Comparison of ENCODE assay signal across 10 mouse cellular contexts in the genomic region with DNA sequence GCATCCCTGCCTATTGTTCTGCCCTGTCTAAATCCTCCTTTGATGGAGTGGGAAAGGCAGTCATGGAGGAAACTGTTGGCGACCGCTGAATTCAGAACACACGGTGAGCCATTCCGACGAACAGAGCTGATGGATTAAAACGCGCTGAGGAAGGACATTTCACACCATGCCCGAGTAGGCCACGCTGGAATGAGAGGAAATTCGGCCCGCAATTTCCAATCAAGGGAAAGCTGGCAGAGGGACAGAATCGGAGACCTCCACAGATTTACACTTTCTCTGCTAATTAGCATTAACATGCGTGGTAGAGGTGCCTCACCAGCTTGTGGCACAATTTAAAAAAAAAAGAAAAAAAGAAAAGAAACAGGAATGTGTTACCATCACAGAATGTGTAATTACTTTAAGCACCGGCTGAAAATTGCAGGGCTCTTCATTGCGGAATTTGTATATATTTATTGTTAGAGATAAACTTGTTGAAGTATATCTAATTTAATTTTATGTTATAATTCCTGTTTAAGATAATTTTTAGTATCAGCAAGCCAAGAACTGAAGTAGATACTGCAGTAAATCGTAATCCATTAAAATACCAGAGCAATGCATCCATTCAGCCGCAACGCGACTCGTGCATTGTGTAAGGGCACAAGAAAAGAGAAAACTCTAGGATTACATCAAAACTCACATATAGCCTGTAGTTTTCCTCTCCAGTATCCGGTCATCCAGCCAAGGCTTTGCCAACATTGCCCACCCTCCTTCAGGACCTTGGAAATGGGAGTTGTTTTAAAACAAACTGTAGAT.
A peak's percentile ranks its signal among the peaks of the same experiment; 100 is the strongest.
DNase-seq lines count a peak whose midpoint lies in the region; ATAC-seq and TF ChIP-seq lines count a peak whose summit lies in the region.
"Had no signal": no experiment of that assay in that cellular context is flagged by ENCODE, and none has a peak within 500 bp of the region (broad histone marks: within the 10 kb centered on the region; RNA-seq: fewer than 3 reads in every experiment).

No protein-coding gene starts in this region.

- no peak overlapping the region for H3K4me3 ChIP-seq in lung, embryonic 14.5 days (ENCODE audit: low read depth, low read length)
- no peak overlapping the region for H3K4me3 ChIP-seq in embryonic facial prominence, embryonic 13.5 days
- no peak overlapping the region for H3K4me3 ChIP-seq in hindbrain, embryonic 12.5 days
- H3K4me3 ChIP-seq in neural tube, embryonic 12.5 days = no peak overlapping the region

- H3K9me3 ChIP-seq in lung, embryonic 14.5 days (ENCODE audit: low read depth, low read length) = no peaks in the 10 kb centered on the region
- H3K9me3 ChIP-seq in embryonic facial prominence, embryonic 13.5 days = no peaks in the 10 kb centered on the region
- H3K9me3 ChIP-seq in hindbrain, embryonic 12.5 days (replicated peaks) = no peaks in the 10 kb centered on the region
- no peaks in the 10 kb centered on the region for H3K9me3 ChIP-seq in neural tube, embryonic 12.5 days

- DNase-seq in lung, embryonic 14.5 days = peak; percentile 16
- no peak for DNase-seq in lung, postnatal 14 days
- no peak for DNase-seq in thymus, postnatal 14 days
- DNase-seq in spleen, adult 12 weeks (ENCODE audit: low spot score) = no peak
- DNase-seq: lung, adult 2 months; right cerebral cortex, adult 18-20 months had no signal

- no peaks in the 10 kb centered on the region for H3K27me3 ChIP-seq in lung, embryonic 14.5 days (ENCODE audit: insufficient read depth, low read length)
- no peaks in the 10 kb centered on the region for H3K27me3 ChIP-seq in embryonic facial prominence, embryonic 13.5 days
- H3K27me3 ChIP-seq in hindbrain, embryonic 12.5 days = no peaks in the 10 kb centered on the region
- H3K27me3 ChIP-seq in neural tube, embryonic 12.5 days (replicated peaks) = no peaks in the 10 kb centered on the region
- H3K27me3 ChIP-seq: Patski had no signal

- ATAC-seq in lung, embryonic 14.5 days (ENCODE audit: insufficient read depth) = no peak
- ATAC-seq in embryonic facial prominence, embryonic 13.5 days (ENCODE audit: insufficient number of reproducible peaks, insufficient read depth, low FRiP score, low TSS enrichment, low read depth) = no peak
- ATAC-seq in hindbrain, embryonic 12.5 days (ENCODE audit: low FRiP score) = peak; percentile 40; the same call in 1 of the 2 replicates
- ATAC-seq in neural tube, embryonic 12.5 days (ENCODE audit: low FRiP score, low read depth) = 0 out of 2 replicates have a peak, but pooled peaks have one; percentile 37
- ATAC-seq: Patski had no signal

- no peak overlapping the region; the same call in 1 of the 2 replicates for H3K4me2 ChIP-seq in lung, embryonic 14.5 days
- peak overlapping the region; percentile 38 for H3K4me2 ChIP-seq in embryonic facial prominence, embryonic 13.5 days
- H3K4me2 ChIP-seq in hindbrain, embryonic 12.5 days (replicated peaks) = peak overlapping the region; percentile 37
- H3K4me2 ChIP-seq in neural tube, embryonic 12.5 days (replicated peaks) = peak overlapping the region; percentile 46

- no peaks in the 10 kb centered on the region for H3K4me1 ChIP-seq in lung, embryonic 14.5 days (ENCODE audit: insufficient read depth)
- peaks cover 7% of the 10 kb centered on the region for H3K4me1 ChIP-seq in embryonic facial prominence, embryonic 13.5 days
- 0 out of 2 replicates have a peak, but pooled peaks cover 3% of the 10 kb centered on the region for H3K4me1 ChIP-seq in hindbrain, embryonic 12.5 days
- 0 out of 2 replicates have a peak, but pooled peaks cover 3% of the 10 kb centered on the region for H3K4me1 ChIP-seq in neural tube, embryonic 12.5 days

- WGBS in lung, embryonic 14.5 days = 47% methylated on average over 21 of the region's 21 CpGs
- 47% methylated on average over 21 of the region's 21 CpGs for WGBS in embryonic facial prominence, embryonic 13.5 days
- WGBS in hindbrain, embryonic 12.5 days = 43% methylated on average over 21 of the region's 21 CpGs
- 46% methylated on average over 21 of the region's 21 CpGs for WGBS in neural tube, embryonic 12.5 days

- no peak overlapping the region for H3K9ac ChIP-seq in lung, embryonic 14.5 days
- no peak overlapping the region for H3K9ac ChIP-seq in embryonic facial prominence, embryonic 13.5 days
- no peak overlapping the region for H3K9ac ChIP-seq in hindbrain, embryonic 12.5 days
- no peak overlapping the region for H3K9ac ChIP-seq in neural tube, embryonic 12.5 days

- H3K36me3 ChIP-seq in lung, embryonic 14.5 days (ENCODE audit: insufficient read depth) = no peaks in the 10 kb centered on the region
- H3K36me3 ChIP-seq in embryonic facial prominence, embryonic 13.5 days = no peaks in the 10 kb centered on the region
- no peaks in the 10 kb centered on the region for H3K36me3 ChIP-seq in hindbrain, embryonic 12.5 days
- no peaks in the 10 kb centered on the region for H3K36me3 ChIP-seq in neural tube, embryonic 12.5 days

- no peak for TF ChIP-seq CTCF in lung, embryonic 14.5 days (IDR thresholded peaks at IDR 0.05; ENCODE audit: low read depth)

- no peak overlapping the region for H3K27ac ChIP-seq in lung, embryonic 14.5 days (ENCODE audit: low read depth)
- no peak overlapping the region for H3K27ac ChIP-seq in embryonic facial prominence, embryonic 13.5 days
- H3K27ac ChIP-seq in hindbrain, embryonic 12.5 days = no peak overlapping the region
- H3K27ac ChIP-seq in neural tube, embryonic 12.5 days = no peak overlapping the region

Comparison
In these comparisons a context has a peak if more than half of its experiments do, and no peak if none do; other contexts are left out.
1. ATAC-seq: peak in hindbrain, embryonic 12.5 days (single experiment) and neural tube, embryonic 12.5 days (single experiment); none in lung, embryonic 14.5 days (single experiment) and embryonic facial prominence, embryonic 13.5 days (single experiment).